Mouse (Mus musculus) midbrain, embryonic 15.5 days (tissue): ENCODE results near the gene Actr1a. TPM values are rescaled to one million over a fixed set of nuclear protein-coding genes. Genes with fewer than 3 reads are reported as not detected.

Experiments
- ATAC-seq: fragments of 200-750 bp; cut with Nextera tagmentation; replicated peaks from 2 replicates; pipeline ENCODE4 v1.8.0; 2017; ENCODE audit warnings: moderate TSS enrichment
- H3K27ac ChIP-seq: fragments of 300-500 bp; sonication (generic); 2 replicates; pipeline ENCODE4 v1.5.1; 2015; ENCODE audit warnings: mild to moderate bottlenecking, inconsistent platforms
- H3K27me3 ChIP-seq: fragments of 300-500 bp; sonication (generic); replicated peaks from 2 replicates; pipeline ENCODE4 v1.6.1; 2015; ENCODE audit warnings: inconsistent platforms
- H3K36me3 ChIP-seq: fragments of 300-500 bp; sonication (generic); replicated peaks from 2 replicates; pipeline ENCODE4 v1.6.1; 2015; ENCODE audit warnings: inconsistent platforms
- H3K4me1 ChIP-seq: fragments of 300-500 bp; sonication (generic); 2 replicates; pipeline ENCODE4 v1.6.1; 2015; ENCODE audit warnings: inconsistent platforms
- H3K4me2 ChIP-seq: fragments of 300-500 bp; sonication (generic); 2 replicates; pipeline ENCODE4 v1.6.1; 2015; ENCODE audit warnings: inconsistent platforms, mild to moderate bottlenecking, moderate library complexity
- H3K4me3 ChIP-seq: fragments of 300-500 bp; sonication (generic); 2 replicates; pipeline ENCODE4 v1.5.1; 2015; ENCODE audit warnings: mild to moderate bottlenecking, inconsistent platforms
- H3K9ac ChIP-seq: fragments of 300-500 bp; sonication (generic); 2 replicates; pipeline ENCODE4 v1.6.1; 2015; ENCODE audit warnings: mild to moderate bottlenecking, inconsistent platforms
- H3K9me3 ChIP-seq: fragments of 300-500 bp; sonication (generic); 2 replicates; pipeline ENCODE4 v1.6.1; 2016; ENCODE audit warnings: inconsistent platforms
- WGBS: fragments of 180-500 bp; shearing (Covaris S2); methylation state at CpG from one replicate; pipeline ENCODE4 v1.1.7; 2015; ENCODE audit warnings: mixed read lengths; 5-methylcytosine and 5-hydroxymethylcytosine counted together
- polyA plus RNA-seq: library from polyadenylated mRNA; unstranded; fragments of >200 nt; fragmentation: Nextera tagmentation; extraction: Ambion mirVana; gene quantifications from 2 replicates; pipeline ENCODE4 v1.2.1, GENCODE M21; 2015

Gene Actr1a
- polyA plus RNA-seq, 1 experiment from 2014 or later = 399 TPM

- Histone ChIP-seq H3K27me3 (peaks cover 2% of the 10 kb centered on the region), H3K4me3 (no peak overlapping the region), H3K9me3 (no peaks in the 10 kb centered on the region), H3K27ac (no peak overlapping the region), H3K4me1 (no peaks in the 10 kb centered on the region), H3K9ac (no peak overlapping the region), H3K4me2 (no peak overlapping the region), H3K36me3 (no peaks in the 10 kb centered on the region)
- WGBS = 89% methylated on average over 11 of the region's 11 CpGs
- ATAC-seq = no peak
These were observed 32.1 kb downstream of the Actr1a start for GRCm38 (mm10) chr19:46363294-46364009.

DNA sequence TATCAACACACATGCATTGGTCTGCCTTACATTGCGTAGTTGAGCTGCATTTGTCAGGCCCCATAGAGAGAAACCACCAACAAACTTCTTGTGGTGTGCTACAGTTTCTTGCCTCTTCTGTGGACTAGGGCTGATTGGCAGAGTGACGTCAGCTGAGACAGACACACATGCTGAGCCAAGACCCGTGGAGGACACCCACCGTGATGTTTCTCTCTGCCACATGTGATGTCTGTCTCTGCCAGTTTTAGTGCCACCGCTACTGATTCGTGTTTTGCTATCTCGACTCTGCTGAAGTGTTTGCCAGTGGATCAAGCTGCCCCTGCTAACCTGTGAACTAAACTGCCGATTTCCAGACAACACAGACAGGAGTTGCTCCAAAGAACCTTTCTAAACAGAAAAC, 33.4 kb downstream of the Actr1a start:
- no peaks in the 10 kb centered on the region for H3K9me3 ChIP-seq
- no peak overlapping the region for H3K4me3 ChIP-seq
- H3K4me2 ChIP-seq = no peak overlapping the region
- peaks cover 5% of the 10 kb centered on the region for H3K27me3 ChIP-seq
- H3K27ac ChIP-seq = no peak overlapping the region
- H3K4me1 ChIP-seq = peaks cover 8% of the 10 kb centered on the region
- H3K36me3 ChIP-seq = no peaks in the 10 kb centered on the region
- no peak for ATAC-seq
- no peak overlapping the region for H3K9ac ChIP-seq
- 84% methylated on average over 8 of the region's 8 CpGs for WGBS

DNA sequence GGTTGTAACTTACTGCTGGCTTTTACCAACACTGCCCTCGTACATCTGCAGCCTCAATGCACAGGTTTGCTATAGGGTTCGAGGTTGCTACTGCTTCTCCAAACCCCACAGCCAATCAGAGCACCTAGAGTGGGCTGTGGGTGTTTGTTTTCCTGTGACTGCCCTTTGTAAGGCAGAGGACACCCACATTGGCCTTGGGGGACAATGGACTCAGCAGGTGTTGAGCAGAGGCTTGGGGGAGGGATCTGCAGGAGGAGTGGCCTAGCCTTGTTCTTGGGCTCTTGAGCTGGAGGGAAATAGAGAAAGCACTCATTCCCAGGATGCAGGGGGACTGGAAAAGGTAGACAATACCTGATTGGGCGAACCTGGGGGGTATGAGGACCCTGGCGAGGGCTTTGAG, 37.2 kb downstream of the Actr1a start:
- H3K36me3 ChIP-seq = no peaks in the 10 kb centered on the region
- H3K4me1 ChIP-seq = peaks cover 15% of the 10 kb centered on the region
- H3K9me3 ChIP-seq = no peaks in the 10 kb centered on the region
- 67% methylated on average over 4 of the region's 4 CpGs for WGBS
- no peak overlapping the region for H3K4me2 ChIP-seq
- no peak overlapping the region for H3K4me3 ChIP-seq
- H3K27ac ChIP-seq = no peak overlapping the region
- no peak for ATAC-seq
- no peak overlapping the region for H3K9ac ChIP-seq
- H3K27me3 ChIP-seq = peaks cover 5% of the 10 kb centered on the region

- Histone ChIP-seq H3K4me3 (peak overlapping the region; percentile 48), H3K4me2 (peak overlapping the region; percentile 73), H3K36me3 (no peaks in the 10 kb centered on the region), H3K9ac (peak overlapping the region; percentile 58), H3K27ac (no peak overlapping the region), H3K4me1 (peaks cover 15% of the 10 kb centered on the region), H3K9me3 (no peaks in the 10 kb centered on the region), H3K27me3 (peaks cover 5% of the 10 kb centered on the region)
- 20% methylated on average over 25 of the region's 25 CpGs for WGBS
- ATAC-seq = no peak
These were observed 37.9 kb downstream of the Actr1a start for GRCm38 (mm10) chr19:46357344-46358280.

DNA sequence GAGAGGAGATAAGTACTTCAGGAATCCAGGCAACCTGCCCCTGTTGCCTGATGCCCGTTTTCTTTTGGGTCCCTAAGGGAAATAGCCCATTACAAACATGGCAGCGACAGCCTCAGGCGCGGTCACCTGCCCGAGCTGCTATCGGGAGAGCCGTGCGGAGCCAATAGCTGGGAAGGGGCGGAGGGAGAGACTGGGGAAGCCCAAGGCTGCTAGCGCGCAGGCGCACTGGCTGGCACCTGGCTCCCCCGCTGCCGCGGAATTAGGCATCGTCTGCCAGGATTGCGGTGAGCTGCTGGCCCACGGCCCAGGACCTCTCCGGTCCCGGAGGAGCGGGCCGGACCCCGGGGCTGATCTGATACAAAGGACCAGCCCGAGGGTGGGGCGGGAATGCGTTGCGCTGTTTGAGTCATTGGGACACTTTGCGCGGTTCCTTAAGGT, 38.8 kb downstream of the Actr1a start:
- Histone ChIP-seq H3K36me3 (no peaks in the 10 kb centered on the region), H3K27ac (peak overlapping the region; percentile 49), H3K27me3 (peaks cover 5% of the 10 kb centered on the region), H3K4me3 (peak overlapping the region; percentile 48), H3K9me3 (no peaks in the 10 kb centered on the region), H3K9ac (peak overlapping the region; percentile 58), H3K4me2 (peak overlapping the region; percentile 73), H3K4me1 (peaks cover 15% of the 10 kb centered on the region)
- WGBS = under 1% methylated on average over 29 of the region's 29 CpGs
- peak; percentile 94 for ATAC-seq

GRCm38 (mm10) chr19:46350168-46350932, 45.2 kb downstream of the Actr1a start, which contains the start of gene 2310034G01Rik:
Gene 2310034G01Rik (minus strand): TSS chr19:46350302.
- Histone ChIP-seq H3K9me3 (no peaks in the 10 kb centered on the region), H3K9ac (peak within 1 kb of the TSS; percentile 82), H3K27me3 (0 out of 2 replicates have a peak, but pooled peaks cover 5% of the 10 kb centered on the region), H3K36me3 (no peaks in the 10 kb centered on the region), H3K4me3 (peak within 1 kb of the TSS; percentile 67), H3K4me1 (peaks cover 20% of the 10 kb centered on the region), H3K4me2 (peak within 1 kb of the TSS; percentile 65), H3K27ac (peak within 1 kb of the TSS; percentile 91)
- ATAC-seq = no peak
- WGBS = 64% methylated on average over 10 of the region's 10 CpGs

- Histone ChIP-seq H3K27me3 (0 out of 2 replicates have a peak, but pooled peaks cover 5% of the 10 kb centered on the region), H3K4me2 (peak overlapping the region; percentile 65), H3K9me3 (no peaks in the 10 kb centered on the region), H3K36me3 (no peaks in the 10 kb centered on the region), H3K4me3 (peak overlapping the region; percentile 67), H3K27ac (peak overlapping the region; percentile 91), H3K9ac (peak overlapping the region; percentile 82), H3K4me1 (peaks cover 20% of the 10 kb centered on the region)
- 29% methylated on average over 6 of the region's 6 CpGs for WGBS
- ATAC-seq = peak; percentile 10
These were observed 46.0 kb downstream of the Actr1a start for GRCm38 (mm10) chr19:46349550-46349949.

DNA sequence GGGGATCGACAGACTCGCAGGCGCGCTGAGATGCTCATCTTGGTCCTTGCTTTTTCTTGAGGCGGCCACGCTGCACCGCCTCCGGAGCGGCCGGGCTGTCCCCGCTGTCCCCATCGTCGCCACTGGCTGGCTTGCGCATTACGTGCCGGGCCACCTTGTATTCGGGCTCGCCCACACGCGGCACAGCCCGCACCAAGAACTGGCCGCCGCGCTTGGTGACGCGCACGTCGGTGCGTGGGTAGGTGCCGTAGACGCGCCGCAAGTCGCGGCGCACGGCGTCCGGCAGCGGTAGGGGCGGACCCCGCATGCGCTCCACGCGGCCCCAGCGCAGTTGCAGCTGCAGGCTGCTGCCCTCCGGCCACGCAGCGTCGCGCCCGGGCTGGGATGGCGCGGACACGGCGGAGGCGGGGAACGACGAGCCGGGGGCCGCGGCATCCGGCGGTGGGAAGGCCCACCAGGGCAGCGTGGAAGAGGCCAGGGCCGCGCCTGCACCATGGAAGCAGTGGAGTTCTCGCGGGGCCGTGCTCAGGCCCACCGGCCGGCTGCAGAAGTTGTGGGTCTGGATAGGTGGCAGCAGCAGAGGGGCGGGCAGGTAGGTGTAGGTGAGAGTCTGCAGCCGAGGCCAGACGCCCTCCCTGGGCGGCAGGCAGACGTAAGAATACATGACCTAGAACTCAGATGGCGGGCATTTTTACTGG, 46.6 kb downstream of the Actr1a start:
- under 1% methylated on average over 71 of the region's 78 CpGs for WGBS
- Histone ChIP-seq H3K4me3 (peak overlapping the region; percentile 67), H3K9ac (peak overlapping the region; percentile 82), H3K36me3 (no peaks in the 10 kb centered on the region), H3K27ac (peak overlapping the region; percentile 91), H3K27me3 (0 out of 2 replicates have a peak, but pooled peaks cover 5% of the 10 kb centered on the region), H3K9me3 (no peaks in the 10 kb centered on the region), H3K4me2 (peak overlapping the region; percentile 65), H3K4me1 (peaks cover 20% of the 10 kb centered on the region)
- peak; percentile 96 for ATAC-seq

DNA sequence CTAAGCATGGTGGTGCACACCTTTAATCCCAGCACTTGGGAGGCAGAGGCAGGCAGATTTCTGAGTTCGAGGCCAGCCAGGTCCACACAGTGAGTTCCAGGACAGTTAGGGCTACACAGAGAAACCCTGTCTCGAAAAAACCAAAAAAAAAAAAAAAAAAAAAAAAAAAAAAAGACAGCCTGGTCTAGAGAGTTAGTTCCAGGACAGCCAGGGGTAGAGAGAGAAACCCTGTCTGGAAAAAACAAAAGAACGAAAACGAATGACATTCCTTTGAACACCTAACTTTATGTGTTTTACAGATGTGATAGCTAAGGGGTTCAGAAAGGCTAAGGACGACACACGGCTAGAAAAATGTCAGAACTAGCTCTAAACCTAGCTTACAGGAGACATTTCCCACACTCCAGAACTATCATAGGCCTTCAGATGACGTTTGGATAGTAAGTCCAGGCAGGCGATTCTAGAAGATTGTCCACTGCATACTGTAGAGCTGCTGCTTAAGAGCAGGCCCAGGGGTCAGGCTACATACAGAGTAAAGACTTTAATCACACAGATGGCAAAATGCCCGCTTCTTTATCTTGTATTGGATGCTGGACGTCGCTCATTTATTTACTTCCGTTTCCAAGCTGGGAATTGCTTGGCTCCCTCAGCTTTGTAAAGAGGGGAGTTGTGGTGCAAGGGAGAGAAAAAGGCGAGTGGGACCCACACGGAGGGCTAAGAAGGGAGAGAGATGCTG, 47.4 kb downstream of the Actr1a start:
- no peaks in the 10 kb centered on the region for H3K36me3 ChIP-seq
- 0 out of 2 replicates have a peak, but pooled peaks cover 5% of the 10 kb centered on the region for H3K27me3 ChIP-seq
- H3K9me3 ChIP-seq = no peaks in the 10 kb centered on the region
- peaks cover 20% of the 10 kb centered on the region for H3K4me1 ChIP-seq
- H3K4me3 ChIP-seq = peak overlapping the region; percentile 67
- ATAC-seq = peak; percentile 15; the same call in 1 of the 2 replicates
- WGBS = 27% methylated on average over 14 of the region's 14 CpGs
- peak overlapping the region; percentile 91 for H3K27ac ChIP-seq
- peak overlapping the region; percentile 65 for H3K4me2 ChIP-seq
- peak overlapping the region; percentile 82 for H3K9ac ChIP-seq

GRCm38 (mm10) chr19:46347146-46347545, 48.4 kb downstream of the Actr1a start:
- ATAC-seq = no peak
- no peak overlapping the region for H3K27ac ChIP-seq
- WGBS = 100% methylated on average over 1 of the region's 1 CpGs

More at GRCm38 (mm10) chr19:46347146-46347545, 48.4 kb downstream of the Actr1a start:
- H3K4me2 ChIP-seq = no peak overlapping the region
- no peaks in the 10 kb centered on the region for H3K9me3 ChIP-seq
- no peak overlapping the region for H3K4me3 ChIP-seq
- H3K36me3 ChIP-seq = no peaks in the 10 kb centered on the region
- H3K9ac ChIP-seq = no peak overlapping the region
- H3K4me1 ChIP-seq = peaks cover 20% of the 10 kb centered on the region
- 0 out of 2 replicates have a peak, but pooled peaks cover 5% of the 10 kb centered on the region for H3K27me3 ChIP-seq
